Comparison of ENCODE assay signal across 9 mouse cellular contexts in the genomic region with DNA sequence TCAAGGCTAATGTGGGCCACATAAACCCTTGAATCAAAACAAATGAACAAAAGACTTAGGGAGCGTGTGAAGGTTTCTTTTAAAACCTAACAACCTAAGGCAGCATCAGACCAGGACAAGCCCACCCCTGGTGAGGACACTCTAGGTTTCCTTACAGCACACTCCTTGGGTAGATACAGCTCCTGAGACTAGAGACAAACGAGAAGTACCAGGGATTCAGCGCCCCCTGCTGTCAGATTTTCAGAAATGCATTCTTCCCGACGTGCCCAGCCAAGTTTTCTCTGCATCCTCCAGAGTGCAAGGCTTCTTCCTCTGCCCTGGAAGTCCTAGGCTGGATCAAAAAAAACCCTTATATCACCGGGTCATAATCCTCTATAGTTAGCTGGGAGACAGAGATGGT. TPM values are rescaled to one million over a fixed set of nuclear protein-coding genes. Genes with fewer than 3 reads are reported as not detected.
DNase-seq lines count a peak whose midpoint lies in the region; ATAC-seq and TF ChIP-seq lines count a peak whose summit lies in the region.
"Had no signal": no experiment of that assay in that cellular context is flagged by ENCODE, and none has a peak within 500 bp of the region (broad histone marks: within the 10 kb centered on the region; RNA-seq: fewer than 3 reads in every experiment).

No protein-coding gene starts in this region.

- intact Hi-C loops in gastrocnemius, adult 2 months (cut with DNase I) = loop anchor here (2.0 kb wide), 1 partner anchor 52 kb away; no protein-coding TSS in a partner anchor

- WGBS in intestine, postnatal 0 days = 16% methylated on average over 6 of the region's 6 CpGs
- WGBS in intestine, embryonic 16.5 days = 13% methylated on average over 6 of the region's 6 CpGs
- 17% methylated on average over 6 of the region's 6 CpGs for WGBS in cerebellum, adult 2 months
- WGBS in midbrain, embryonic 13.5 days = 10% methylated on average over 6 of the region's 6 CpGs

- in situ Hi-C loops in ES-E14 (cut with MboI; ENCODE audit: low sequenced_read_pairs in 2 of 2, unreplicated experiment in 2 of 2) = no loop called here

- peaks cover 49% of the 10 kb centered on the region for H3K27me3 ChIP-seq in intestine, postnatal 0 days (replicated peaks; ENCODE audit: control insufficient read depth, insufficient read depth, low read length)
- H3K27me3 ChIP-seq in intestine, embryonic 16.5 days (replicated peaks; ENCODE audit: control insufficient read depth, insufficient read depth, low read length) = peaks cover 59% of the 10 kb centered on the region
- H3K27me3 ChIP-seq in cerebellum, adult 2 months (ENCODE audit: control insufficient read depth, insufficient read depth, low read length) = peaks cover 2% of the 10 kb centered on the region; the same call in 1 of the 2 replicates
- peaks cover 94% of the 10 kb centered on the region for H3K27me3 ChIP-seq in midbrain, embryonic 13.5 days
- no peaks in the 10 kb centered on the region for H3K27me3 ChIP-seq in testis, adult 2 months (ENCODE audit: control insufficient read depth, insufficient read depth, low read length)

- no peaks in the 10 kb centered on the region for H3K36me3 ChIP-seq in intestine, postnatal 0 days (ENCODE audit: control insufficient read depth, insufficient read depth)
- H3K36me3 ChIP-seq in intestine, embryonic 16.5 days (ENCODE audit: control insufficient read depth, insufficient read depth, low read length) = no peaks in the 10 kb centered on the region
- no peaks in the 10 kb centered on the region for H3K36me3 ChIP-seq in ES-E14 (ENCODE audit: control insufficient read depth, insufficient read depth, low read length, poor library complexity, severe bottlenecking)
- no peaks in the 10 kb centered on the region for H3K36me3 ChIP-seq in midbrain, embryonic 13.5 days
- H3K36me3 ChIP-seq in testis, adult 2 months (ENCODE audit: control insufficient read depth, insufficient read depth, low read length) = no peaks in the 10 kb centered on the region

- H3K4me1 ChIP-seq in intestine, postnatal 0 days (replicated peaks; ENCODE audit: control insufficient read depth, insufficient read depth, low read length) = no peaks in the 10 kb centered on the region
- no peaks in the 10 kb centered on the region for H3K4me1 ChIP-seq in intestine, embryonic 16.5 days (ENCODE audit: control insufficient read depth, insufficient read depth, low read length)
- H3K4me1 ChIP-seq in ES-E14 (ENCODE audit: control insufficient read depth in 2 of 2, insufficient read depth in 2 of 2, low read length in 2 of 2, poor library complexity in 1 of 2) = peaks cover 2 to 14% of the 10 kb centered on the region in 2 experiments; a peak in 2 of 4 replicates
- H3K4me1 ChIP-seq in cerebellum, adult 2 months (ENCODE audit: control insufficient read depth, insufficient read depth, low read length) = no peaks in the 10 kb centered on the region
- H3K4me1 ChIP-seq in midbrain, embryonic 13.5 days (replicated peaks) = peaks cover 26% of the 10 kb centered on the region
- H3K4me1 ChIP-seq in testis, adult 2 months (ENCODE audit: control insufficient read depth, insufficient read depth, low read length) = peaks cover 3% of the 10 kb centered on the region; the same call in 1 of the 2 replicates

- H3K9ac ChIP-seq in intestine, postnatal 0 days (ENCODE audit: low read depth, low read length) = no peak overlapping the region
- H3K9ac ChIP-seq in intestine, embryonic 16.5 days (ENCODE audit: low read depth, low read length) = no peak overlapping the region
- H3K9ac ChIP-seq in ES-E14 (ENCODE audit: insufficient read depth, low read depth, low read length, poor library complexity, severe bottlenecking) = no peak overlapping the region
- no peak overlapping the region for H3K9ac ChIP-seq in midbrain, embryonic 13.5 days (replicated peaks)

- H3K9me3 ChIP-seq in intestine, postnatal 0 days (ENCODE audit: control insufficient read depth) = no peaks in the 10 kb centered on the region
- H3K9me3 ChIP-seq in intestine, embryonic 16.5 days (ENCODE audit: control insufficient read depth, low read length) = no peaks in the 10 kb centered on the region
- H3K9me3 ChIP-seq in ES-E14 (ENCODE audit: control insufficient read depth, insufficient read depth, low read depth, low read length) = no peaks in the 10 kb centered on the region
- no peaks in the 10 kb centered on the region for H3K9me3 ChIP-seq in midbrain, embryonic 13.5 days

- no peak overlapping the region for H3K4me3 ChIP-seq in intestine, postnatal 0 days (ENCODE audit: low read depth, low read length)
- H3K4me3 ChIP-seq in intestine, embryonic 16.5 days (ENCODE audit: low read length) = no peak overlapping the region
- no peak overlapping the region for H3K4me3 ChIP-seq in ES-E14 (ENCODE audit: insufficient read depth in 1 of 2, low read depth in 1 of 2, low read length in 2 of 2, poor library complexity in 1 of 2, severe bottlenecking in 1 of 2)
- H3K4me3 ChIP-seq in cerebellum, adult 2 months (replicated peaks; ENCODE audit: insufficient read depth, low read depth, low read length) = no peak overlapping the region
- H3K4me3 ChIP-seq in gastrocnemius, adult 2 months = no peak overlapping the region
- no peak overlapping the region for H3K4me3 ChIP-seq in midbrain, embryonic 13.5 days (replicated peaks)
- H3K4me3 ChIP-seq in testis, adult 2 months (ENCODE audit: control insufficient read depth, low read depth, low read length) = no peak overlapping the region

- no peak for TF ChIP-seq POLR2A in cerebellum, adult 2 months (IDR thresholded peaks at IDR 0.05; ENCODE audit: borderline replicate concordance, insufficient read depth, low read length)
- no peak for TF ChIP-seq POLR2A in testis, adult 2 months (IDR thresholded peaks at IDR 0.05; ENCODE audit: control insufficient read depth, low read depth, low read length)

- no peak overlapping the region for H3K27ac ChIP-seq in intestine, postnatal 0 days (ENCODE audit: low read depth, low read length)
- H3K27ac ChIP-seq in intestine, embryonic 16.5 days (ENCODE audit: low read length) = no peak overlapping the region
- H3K27ac ChIP-seq in ES-E14 (ENCODE audit: insufficient read depth, low read depth, low read length, poor library complexity, severe bottlenecking) = no peak overlapping the region
- no peak overlapping the region for H3K27ac ChIP-seq in cerebellum, adult 2 months (ENCODE audit: insufficient read depth, low read length)
- no peak overlapping the region for H3K27ac ChIP-seq in gastrocnemius, adult 2 months
- no peak overlapping the region for H3K27ac ChIP-seq in midbrain, embryonic 13.5 days
- H3K27ac ChIP-seq in testis, adult 2 months (ENCODE audit: control insufficient read depth, insufficient read depth, low read depth, low read length) = no peak overlapping the region

- TF ChIP-seq CTCF in intestine, postnatal 0 days (IDR thresholded peaks at IDR 0.05; ENCODE audit: low read depth) = peak; percentile 81
- TF ChIP-seq CTCF in cerebellum, adult 2 months (IDR thresholded peaks at IDR 0.05; ENCODE audit: borderline replicate concordance, insufficient read depth, low read depth, low read length) = peak; percentile 57
- peak; percentile 83 for TF ChIP-seq CTCF in gastrocnemius, adult 2 months (IDR thresholded peaks at IDR 0.05)
- peak; percentile 58; the same call in 1 of the 2 replicates for TF ChIP-seq CTCF in testis, adult 2 months (IDR thresholded peaks at IDR 0.05; ENCODE audit: control insufficient read depth, insufficient read depth, insufficient replicate concordance, low read depth, low read length)

- DNase-seq in ES-E14 (ENCODE audit: low read depth, low spot score) = no peak
- peak; percentile 33 to 44 for DNase-seq in cerebellum, adult 2 months
- peak; percentile 49 for DNase-seq in gastrocnemius, adult 2 months
- peak; percentile 50 to 59 for DNase-seq in layer of hippocampus, postnatal 36 days

- no peak for ATAC-seq in intestine, postnatal 0 days
- no peak for ATAC-seq in intestine, embryonic 16.5 days
- ATAC-seq in midbrain, embryonic 13.5 days = peak; percentile 56; the same call in 1 of the 2 replicates

- no peak overlapping the region for H3K4me2 ChIP-seq in intestine, postnatal 0 days (replicated peaks; ENCODE audit: low read depth)
- H3K4me2 ChIP-seq in intestine, embryonic 16.5 days (ENCODE audit: low read depth, low read length) = no peak overlapping the region
- no peak overlapping the region for H3K4me2 ChIP-seq in midbrain, embryonic 13.5 days (replicated peaks)

TF ChIP-seq in ES-E14, 5 proteins besides CTCF, POLR2A, EP300 and RAD21:
- TF ChIP-seq CHD2 (IDR thresholded peaks at IDR 0.05; ENCODE audit: low read depth, low read length) (no peak), ZC3H11A (IDR thresholded peaks at IDR 0.05; ENCODE audit: borderline replicate concordance, low read depth, low read length) (0 out of 2 replicates have a peak, but pooled peaks have one; percentile 20)

RNA-seq across cellular contexts. Expression of gene Dmbx1, which starts 13.0 kb away (rescaled TPM):
- not detected in 2 replicates for polyA plus RNA-seq in intestine, postnatal 0 days (2015; fragmentation: Nextera tagmentation; extraction: Ambion mirVana)
- polyA plus RNA-seq in intestine, embryonic 16.5 days (2015; fragmentation: Nextera tagmentation; extraction: Ambion mirVana) = not detected in 2 replicates
- total RNA-seq in ES-E14 (2012; rRNA removed) = 0.11 and 0.18 TPM in 2 replicates
- polyA plus RNA-seq in cerebellum, adult 2 months (2012; rRNA removed) = 1.3 TPM in 2 replicates
- total RNA-seq in gastrocnemius, adult 2 months (2021) = not detected
- not detected for total RNA-seq in layer of hippocampus, postnatal 36 days (2021)
- 10.9 and 11.7 TPM in 2 replicates for polyA plus RNA-seq in midbrain, embryonic 13.5 days (2015; fragmentation: Nextera tagmentation; extraction: Ambion mirVana)
- 0.08 and 0.25 TPM in 2 replicates for polyA plus RNA-seq in testis, adult 2 months (2012; rRNA removed)
- polyA plus RNA-seq: liver, embryonic 16.5 days had no signal
